Mouse (Mus musculus) monocyte, adult 59 days (primary cell): Measurements from ENCODE around the gene Gm10160. TPM values are rescaled to one million over a fixed set of nuclear protein-coding genes. Genes with fewer than 3 reads are reported as not detected.

ENCODE experiments used
- total RNA-seq, 2 experiments: library from RNA; stranded (reverse); gene quantifications; one replicate each; pipeline ENCODE4 v1.2.4; 2023

The Gm10160 gene
- total RNA-seq = not detected

GRCm38 (mm10) chr7:81855694-81856093, at the start of gene Gm10160:
Gm10160 (minus strand) TSS chr7:81855794.

GRCm38 (mm10) chr7:81858968-81859721, 3.6 kb upstream of the Gm10160 start, which contains the start of gene Tm6sf1:
Tm6sf1 (plus strand) TSS chr7:81859001.

GRCm38 (mm10) chr7:81829379-81829894, 26.2 kb downstream of the Gm10160 start, which contains the start of gene Btbd1:
Btbd1 (minus strand) TSS chr7:81829431.

Other genes starting within 250 kb of the Gm10160 start
- not detected for gene Homer2, start 148.3 kb downstream of the Gm10160 start, total RNA-seq
- gene Ramac, start 92.9 kb downstream of the Gm10160 start, total RNA-seq = 10 to 100 TPM; 38.5 to 42.5 TPM
- 10 to 100 TPM; 15.7 to 19.2 TPM for gene 3110040N11Rik, start 66.3 kb downstream of the Gm10160 start, total RNA-seq
- 10 to 100 TPM; 60.9 to 67.9 TPM for gene Btbd1, start 26.4 kb downstream of the Gm10160 start, total RNA-seq
- gene Tm6sf1, start 3.2 kb upstream of the Gm10160 start, total RNA-seq = 100 to 1,000 TPM; 266 to 335 TPM
- under 1 TPM; 0.12 to 0.18 TPM for gene Hdgfl3, start 78.7 kb upstream of the Gm10160 start, total RNA-seq
- gene Bnc1, start 136.5 kb upstream of the Gm10160 start, total RNA-seq = under 1 TPM; 0.18 to 0.29 TPM